Mouse (Mus musculus) E14TG2a.4 (cell line): ENCODE measurements around the gene Mrpl11.

Source experiments
- H3K27me3 ChIP-seq: 2 replicates; pipeline ENCODE4 v1.6.1; 2014; ENCODE audit warnings: low read length, control low read depth; ENCODE audit not compliant: insufficient read depth
- H3K36me3 ChIP-seq: 2 replicates; pipeline ENCODE4 v1.6.1; 2014; ENCODE audit warnings: low read length, control low read depth; ENCODE audit not compliant: insufficient read depth
- H3K4me1 ChIP-seq: replicated peaks from 2 replicates; pipeline ENCODE4 v1.6.1; 2014; ENCODE audit warnings: low read depth, low read length, control low read depth
- H3K4me3 ChIP-seq: replicated peaks from 2 replicates; pipeline ENCODE4 v1.5.1; 2014; ENCODE audit warnings: mild to moderate bottlenecking, low read length
- H3K9me3 ChIP-seq: 2 replicates; pipeline ENCODE4 v1.6.1; 2014; ENCODE audit warnings: low read length, control low read depth
- CTCF ChIP-seq: conservative IDR thresholded peaks from 2 replicates; pipeline ENCODE4 v1.5.1; 2014; ENCODE audit warnings: low read length
- NANOG ChIP-seq: IDR thresholded peaks from 2 replicates; pipeline ENCODE4 v1.6.1; 2014; ENCODE audit warnings: borderline replicate concordance, low read length, mixed read lengths
- POU5F1 ChIP-seq: IDR thresholded peaks from 2 replicates; pipeline ENCODE4 v1.6.1; 2014; ENCODE audit warnings: low read length, borderline replicate concordance

Gene Mrpl11

GRCm38 (mm10) chr19:5004925-5005324, 43.0 kb downstream of the Mrpl11 start:
- Histone ChIP-seq H3K4me3 (no peak overlapping the region), H3K4me1 (peaks cover 20% of the 10 kb centered on the region), H3K27me3 (peaks cover 18% of the 10 kb centered on the region), H3K9me3 (no peaks in the 10 kb centered on the region), H3K36me3 (no peaks in the 10 kb centered on the region)
- TF ChIP-seq CTCF (no peak), NANOG (no peak), POU5F1 (no peak)

- no peak overlapping the region for H3K4me3 ChIP-seq
- TF ChIP-seq CTCF (no peak), POU5F1 (no peak), NANOG (no peak)
Measured at GRCm38 (mm10) chr19:5013138-5013537, 51.2 kb downstream of the Mrpl11 start.

GRCm38 (mm10) chr19:5014961-5015398, 53.0 kb downstream of the Mrpl11 start:
- Histone ChIP-seq H3K9me3 (no peaks in the 10 kb centered on the region), H3K36me3 (no peaks in the 10 kb centered on the region), H3K4me1 (peaks cover 65% of the 10 kb centered on the region), H3K27me3 (no peaks in the 10 kb centered on the region), H3K4me3 (no peak overlapping the region)
- peak; percentile 76 for TF ChIP-seq CTCF
- TF ChIP-seq NANOG: no peak

More at GRCm38 (mm10) chr19:5013138-5013537, 51.2 kb downstream of the Mrpl11 start:
- Histone ChIP-seq H3K9me3 (no peaks in the 10 kb centered on the region), H3K27me3 (no peaks in the 10 kb centered on the region), H3K36me3 (no peaks in the 10 kb centered on the region), H3K4me1 (peaks cover 53% of the 10 kb centered on the region)

GRCm38 (mm10) chr19:5016221-5016742, 54.3 kb downstream of the Mrpl11 start:
- Histone ChIP-seq H3K36me3 (no peaks in the 10 kb centered on the region), H3K4me1 (peaks cover 65% of the 10 kb centered on the region), H3K4me3 (peak overlapping the region; percentile 53), H3K9me3 (no peaks in the 10 kb centered on the region), H3K27me3 (no peaks in the 10 kb centered on the region)
- no peak for TF ChIP-seq POU5F1
- TF ChIP-seq CTCF: no peak
- TF ChIP-seq NANOG: no peak
